Mouse (Mus musculus): ENCODE results near the gene Prkch.

GRCm38 (mm10) chr12:73543191-73543590 is 41.4 kb upstream of the Prkch start:
- TF ChIP-seq EP300 (IDR thresholded peaks at IDR 0.05; ENCODE audit: low read depth) (no peak), CTCF (IDR thresholded peaks at IDR 0.05; ENCODE audit: low read depth) (no peak)
